Mouse (Mus musculus): ENCODE data around the gene Krt20.
A peak's percentile ranks its signal among the peaks of the same experiment; 100 is the strongest.

The Krt20 gene

GRCm38 (mm10) chr11:99413247-99413646 is 24.7 kb downstream of the Krt20 start:
- DNase-seq (ENCODE audit: low spot score in 2 of 2) = no peak

GRCm38 (mm10) chr11:99406186-99406585 is 31.8 kb downstream of the Krt20 start:
- DNase-seq (ENCODE audit: low spot score in 2 of 2) = no peak

- no peak for DNase-seq (ENCODE audit: low spot score in 2 of 2)
Measured at GRCm38 (mm10) chr11:99399956-99400549, 37.9 kb downstream of the Krt20 start.

- no peak for DNase-seq (ENCODE audit: low spot score in 2 of 2)
Measured at GRCm38 (mm10) chr11:99398832-99399231, 39.1 kb downstream of the Krt20 start.

- no peak for DNase-seq (ENCODE audit: low spot score in 2 of 2)
Measured at GRCm38 (mm10) chr11:99398084-99398483, 39.9 kb downstream of the Krt20 start.

- DNase-seq (ENCODE audit: low spot score in 2 of 2) = no peak
Measured at GRCm38 (mm10) chr11:99396661-99397060, 41.3 kb downstream of the Krt20 start.

- DNase-seq (ENCODE audit: low spot score in 2 of 2) = no peak
Measured at GRCm38 (mm10) chr11:99396034-99396433, 41.9 kb downstream of the Krt20 start.

GRCm38 (mm10) chr11:99392492-99392891 is 45.5 kb downstream of the Krt20 start:
- no peak for DNase-seq (ENCODE audit: low spot score in 2 of 2)

- DNase-seq (ENCODE audit: low spot score in 2 of 2) = no peak
Measured at GRCm38 (mm10) chr11:99391375-99391774, 46.6 kb downstream of the Krt20 start.

- DNase-seq (ENCODE audit: low spot score in 2 of 2) = no peak
Measured at GRCm38 (mm10) chr11:99390866-99391265, 47.1 kb downstream of the Krt20 start.

GRCm38 (mm10) chr11:99389264-99389663 is 48.7 kb downstream of the Krt20 start, which contains the start of gene Krt10:
TSS of gene Krt10 (minus strand) at chr11:99389364.
- no peak for DNase-seq (ENCODE audit: low spot score in 2 of 2)

- DNase-seq (ENCODE audit: low spot score in 2 of 2) = no peak
Measured at GRCm38 (mm10) chr11:99388661-99389060, 49.3 kb downstream of the Krt20 start.

GRCm38 (mm10) chr11:99385813-99386721 is 51.9 kb downstream of the Krt20 start:
- peak; percentile 46 to 73 for DNase-seq (ENCODE audit: low spot score in 2 of 2)

- DNase-seq (ENCODE audit: low spot score in 2 of 2) = peak in 1 of 2 experiments; percentile 52
Measured at GRCm38 (mm10) chr11:99379568-99379967, 58.4 kb downstream of the Krt20 start.

All from spleen, postnatal 14 days (tissue).